Mouse (Mus musculus) heart, postnatal 10 days (tissue): ENCODE results near the gene Plekhg1. TPM values are rescaled to one million over a fixed set of nuclear protein-coding genes. Genes with fewer than 3 reads are reported as not detected.

Experiments
- DNase-seq, 2 experiments: peaks; one replicate each; pipeline ENCODE4 v3.0.0; 2021
- intact Hi-C: fragments of 180-260 bp; cut with DNase I; formaldehyde crosslinking; loops from one replicate; pipeline ENCODE4 v1.15.1; 2025
- total RNA-seq, 2 experiments: library from RNA; stranded (reverse); gene quantifications; 2 replicates each; pipeline ENCODE4 v1.2.3; 2021

Plekhg1 gene
- total RNA-seq, 2 experiments from 2014 or later, result 23.3 to 23.4 TPM

DNA sequence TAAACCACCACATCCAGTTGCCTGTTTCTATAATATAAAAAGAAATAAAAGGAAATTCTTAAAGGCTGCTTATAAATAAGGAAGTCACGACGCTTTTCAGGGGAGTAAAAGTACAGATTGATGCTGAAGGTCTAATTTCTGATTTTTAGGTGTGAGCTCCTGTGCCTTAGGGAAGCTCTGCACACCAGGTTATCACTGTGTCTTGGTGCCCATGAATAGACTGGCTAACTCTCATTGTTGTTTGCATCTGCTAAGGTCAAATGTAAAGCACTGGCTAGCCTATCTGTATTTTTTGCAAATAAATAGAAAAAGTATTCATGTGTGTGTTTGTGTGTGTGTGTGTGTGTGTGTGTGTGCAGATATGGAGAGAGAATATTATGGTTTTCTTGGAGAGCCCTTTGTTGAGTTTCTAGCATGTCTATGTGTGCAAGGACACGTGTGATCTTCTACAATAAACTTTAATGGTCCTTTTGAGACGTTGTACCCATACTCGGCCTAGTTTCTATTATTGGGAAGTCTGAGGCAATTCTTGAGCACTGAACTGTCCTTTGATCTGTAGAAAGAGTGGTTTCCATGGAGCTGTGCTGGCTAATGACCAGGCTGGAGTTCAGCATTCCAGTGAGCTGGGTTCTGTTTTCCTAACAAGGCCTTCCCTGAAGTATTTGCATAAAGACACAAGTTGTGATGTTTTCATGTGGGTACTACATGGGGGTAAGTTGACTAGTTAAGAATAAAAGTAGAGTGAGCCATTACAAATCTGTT lies 79.0 kb downstream of the Plekhg1 start:
- intact Hi-C loops, result no loop called here
- no peak for DNase-seq

DNA sequence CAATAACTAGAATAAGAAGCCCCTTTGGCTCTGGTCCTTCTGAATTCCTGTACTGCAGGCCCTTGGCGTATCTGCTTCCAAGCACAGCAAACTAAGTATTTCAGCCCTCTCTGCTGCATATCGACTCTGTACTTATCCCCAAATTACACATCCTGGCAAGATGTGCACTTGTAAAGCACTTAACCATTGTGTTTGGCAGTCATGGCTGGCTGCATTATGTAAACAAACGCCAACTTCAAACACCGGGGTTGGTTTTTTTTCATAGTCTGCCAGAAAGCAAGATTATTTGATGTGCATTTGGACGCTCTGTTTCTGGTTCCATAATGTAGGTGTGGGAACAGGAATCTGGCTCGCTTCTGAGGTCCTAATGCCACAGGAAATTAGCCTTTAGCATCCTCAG lies 83.7 kb downstream of the Plekhg1 start:
- no peak for DNase-seq
- intact Hi-C loops, result no loop called here

- no peak for DNase-seq
- intact Hi-C loops, result no loop called here
Measured at GRCm38 (mm10) chr10:3826043-3826442, 85.9 kb downstream of the Plekhg1 start.

GRCm38 (mm10) chr10:3827368-3827767 lies 87.2 kb downstream of the Plekhg1 start:
- intact Hi-C loops, result no loop called here
- no peak for DNase-seq

DNA sequence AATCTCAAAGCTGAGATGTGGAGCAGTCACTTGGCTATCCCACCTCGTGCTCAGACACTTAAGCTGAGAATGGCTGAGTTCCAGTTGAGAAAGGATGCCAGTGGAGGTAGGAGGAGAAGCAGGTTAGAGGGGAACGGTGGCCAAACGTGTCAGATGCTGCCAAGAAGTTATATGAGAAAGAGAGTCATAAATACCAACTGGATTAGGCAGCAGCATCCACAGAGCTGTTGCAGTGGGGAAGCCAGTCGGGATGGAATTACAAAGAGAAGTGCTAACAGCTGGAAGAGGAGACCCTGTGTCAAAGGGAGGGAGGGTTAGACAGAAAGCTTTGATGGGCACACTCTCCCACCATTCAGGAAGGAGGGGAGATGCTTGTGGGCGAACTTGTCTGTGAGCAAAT lies 89.3 kb downstream of the Plekhg1 start:
- intact Hi-C loops, result no loop called here
- no peak for DNase-seq

- intact Hi-C loops, result no loop called here
- DNase-seq, result no peak
Measured at GRCm38 (mm10) chr10:3830618-3831017, 90.5 kb downstream of the Plekhg1 start.

- DNase-seq, result peak; percentile 32 to 41
- intact Hi-C loops, result no loop called here
Measured at GRCm38 (mm10) chr10:3831597-3832351, 91.6 kb downstream of the Plekhg1 start.

DNA sequence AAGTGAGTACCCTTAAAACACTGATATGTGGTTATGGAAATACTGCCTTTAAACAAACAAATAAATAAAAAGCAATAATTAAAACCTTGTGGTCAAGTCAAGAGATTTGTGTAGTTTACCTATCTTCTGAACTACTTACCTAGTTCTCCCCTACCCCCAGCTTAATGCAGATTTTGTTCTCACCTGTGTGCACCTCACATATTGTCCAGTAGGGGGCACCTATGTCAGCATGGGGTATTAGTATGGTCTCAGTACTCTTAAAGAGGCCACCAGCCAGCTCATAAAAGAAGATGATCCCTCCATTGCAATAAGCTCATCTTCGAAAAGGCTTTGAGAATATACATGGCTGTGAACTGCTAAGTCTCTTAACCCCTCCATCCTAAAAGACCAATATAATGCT lies 93.9 kb downstream of the Plekhg1 start:
- no peak for DNase-seq
- intact Hi-C loops, result no loop called here

DNA sequence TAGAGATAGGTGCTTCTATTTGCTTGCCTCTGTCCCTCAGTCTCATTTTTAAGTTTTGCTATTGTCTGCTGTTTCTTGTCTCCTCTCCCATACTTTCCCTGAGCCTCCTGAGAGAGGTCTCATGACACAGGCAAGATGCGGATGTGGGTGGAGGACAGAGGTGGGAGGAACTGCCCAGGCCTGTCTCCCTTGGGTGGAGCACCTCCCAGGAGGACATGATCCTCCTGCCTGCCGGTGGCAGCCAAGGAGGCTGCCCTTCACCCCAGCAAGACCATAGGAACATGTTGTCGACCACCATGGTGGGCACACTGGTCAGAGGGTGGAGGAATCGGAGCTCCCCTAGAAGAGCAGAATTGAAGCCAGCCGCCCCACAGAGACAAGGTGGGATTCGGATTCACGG lies 94.5 kb downstream of the Plekhg1 start:
- intact Hi-C loops, result no loop called here
- no peak for DNase-seq

DNA sequence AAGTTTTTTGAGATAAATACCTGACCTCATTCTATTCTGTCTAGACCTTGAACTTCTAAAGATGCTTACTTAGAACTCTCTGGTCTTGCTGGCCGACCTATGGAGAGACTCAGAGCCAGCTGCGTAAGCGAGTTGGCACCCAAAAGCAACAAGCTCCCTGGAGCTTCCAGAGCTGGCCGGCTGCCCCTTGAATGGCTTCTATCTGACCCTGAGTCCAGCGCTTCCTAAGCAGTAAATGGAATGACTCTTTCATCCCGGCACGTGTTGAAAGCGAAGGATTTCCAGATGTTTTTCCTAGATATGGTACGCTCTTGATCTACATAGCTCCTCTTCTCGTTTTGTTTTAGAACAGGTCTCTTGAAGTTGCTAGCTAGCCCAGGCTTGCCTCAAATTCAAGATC lies 95.5 kb downstream of the Plekhg1 start:
- intact Hi-C loops, result no loop called here
- peak; percentile 66 to 76 for DNase-seq

DNA sequence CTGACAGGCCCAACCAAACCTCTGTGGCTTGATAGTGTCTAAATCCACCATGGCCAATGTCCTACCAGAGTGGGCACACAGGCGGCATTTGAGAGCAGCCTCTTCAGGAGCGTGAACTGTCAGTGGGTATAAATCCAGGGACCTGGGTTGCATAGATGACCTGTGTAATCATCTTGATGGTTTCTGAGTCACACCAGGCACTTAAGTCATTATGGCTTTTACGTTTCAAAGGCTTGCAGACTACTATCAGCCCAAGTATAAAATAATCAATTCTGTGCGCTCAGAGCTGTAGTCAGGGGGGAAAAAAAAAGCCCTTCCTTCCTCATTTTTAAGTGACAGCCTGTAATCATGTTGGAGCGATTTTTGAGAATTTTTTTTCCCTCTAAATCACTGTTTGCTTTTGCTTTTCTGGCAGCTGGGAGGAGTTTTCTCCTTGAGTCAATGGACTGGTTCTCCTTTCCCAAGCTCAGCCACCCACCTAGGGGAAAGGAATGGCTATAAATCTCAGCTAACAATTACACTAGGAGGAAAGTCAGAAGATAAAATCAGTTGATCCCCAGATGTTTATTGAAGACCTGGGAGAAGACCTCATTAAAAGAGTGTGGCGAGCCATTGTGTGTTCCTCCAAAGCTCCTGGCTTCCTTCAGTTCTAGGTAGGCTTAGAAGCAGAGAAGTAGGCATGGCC lies 99.7 kb downstream of the Plekhg1 start:
- DNase-seq, result no peak
- intact Hi-C loops, result no loop called here

- intact Hi-C loops, result no loop called here
- DNase-seq, result no peak
Measured at GRCm38 (mm10) chr10:3844430-3844829, 104.3 kb downstream of the Plekhg1 start.

- intact Hi-C loops, result no loop called here
- no peak for DNase-seq
Measured at GRCm38 (mm10) chr10:3847021-3847420, 106.9 kb downstream of the Plekhg1 start.

DNA sequence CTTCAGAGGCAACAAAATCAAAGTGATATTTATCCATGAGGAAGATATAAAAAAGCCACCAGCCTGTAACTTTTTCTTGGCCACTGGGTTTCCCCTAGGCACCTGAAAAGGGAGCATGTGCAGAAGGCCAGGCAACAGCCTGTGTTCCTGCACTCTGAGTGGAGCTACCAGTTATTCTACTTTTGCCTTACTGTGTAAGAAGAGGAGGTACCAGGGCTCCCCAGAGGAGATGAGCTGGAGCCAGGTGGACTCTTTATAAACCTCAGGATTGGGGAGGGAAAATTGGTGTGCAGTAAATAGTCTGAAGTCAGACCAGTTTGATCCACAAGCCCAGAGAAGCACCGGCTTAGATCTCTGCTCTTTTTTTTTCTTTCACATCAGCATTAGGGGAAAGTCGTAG lies 111.3 kb downstream of the Plekhg1 start:
- intact Hi-C loops, result no loop called here
- DNase-seq, result no peak

GRCm38 (mm10) chr10:3852733-3853132 lies 112.6 kb downstream of the Plekhg1 start:
- intact Hi-C loops, result no loop called here
- no peak for DNase-seq

GRCm38 (mm10) chr10:3857912-3858311 lies 117.7 kb downstream of the Plekhg1 start:
- intact Hi-C loops, result no loop called here

DNA sequence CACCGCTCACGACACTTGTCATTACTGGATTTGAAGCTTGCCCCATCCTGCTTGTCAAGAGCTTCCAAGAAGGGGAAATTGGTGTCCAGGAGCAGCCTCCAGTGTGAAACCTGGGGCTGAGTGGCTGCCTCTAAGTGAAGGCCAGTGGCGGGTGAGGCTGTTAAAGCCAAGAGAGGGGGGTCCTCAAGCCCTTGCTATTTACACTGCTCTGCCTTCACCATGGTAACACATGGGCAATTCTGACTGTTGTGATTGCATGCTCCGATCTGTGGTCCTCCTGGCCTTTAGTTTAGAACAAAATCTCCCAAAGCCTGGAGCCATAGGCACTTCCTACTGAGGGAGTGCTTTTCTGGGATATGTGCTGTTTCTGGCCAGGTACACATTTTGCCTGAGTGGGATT lies 118.3 kb downstream of the Plekhg1 start:
- no peak for DNase-seq
- intact Hi-C loops, result no loop called here

More at GRCm38 (mm10) chr10:3857912-3858311, 117.7 kb downstream of the Plekhg1 start:
- no peak for DNase-seq

DNA sequence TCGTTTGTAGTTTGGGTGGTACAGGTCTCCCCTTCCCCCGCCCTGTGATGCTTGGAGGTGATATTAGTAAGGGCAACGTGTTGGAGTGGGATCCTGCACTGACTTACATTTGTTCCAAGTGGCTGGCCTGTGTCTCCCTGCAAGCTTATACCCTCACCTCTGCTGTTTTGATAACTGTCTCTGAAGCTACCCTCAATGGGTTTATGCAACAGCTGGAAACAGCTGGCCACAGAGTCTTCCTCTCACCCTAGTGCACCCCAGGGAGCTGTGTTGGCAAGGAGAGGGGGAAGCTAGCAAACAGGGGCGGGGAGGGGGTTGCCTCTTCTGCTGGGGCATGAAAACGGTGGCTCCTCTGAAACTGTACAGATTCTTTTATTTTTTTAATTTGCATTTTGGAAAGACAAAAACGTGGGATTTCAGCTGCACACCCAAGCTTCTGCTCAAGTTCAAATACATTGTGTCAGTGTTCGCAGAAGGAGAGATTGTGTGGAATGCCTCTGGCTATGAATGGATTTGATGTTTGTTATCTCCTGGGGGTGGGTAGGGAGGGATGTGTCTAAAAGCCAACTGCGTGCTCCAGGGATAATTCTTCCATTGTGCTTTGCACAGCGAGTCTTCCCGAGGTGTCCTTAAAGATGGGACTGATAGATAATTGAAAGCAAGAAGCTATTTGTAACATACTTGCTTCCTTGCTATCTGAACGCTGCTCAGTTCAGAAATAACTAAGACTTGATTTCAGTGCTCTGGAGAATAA lies 119.0 kb downstream of the Plekhg1 start:
- peak in 1 of 2 experiments; percentile 32 for DNase-seq
- intact Hi-C loops, result no loop called here

GRCm38 (mm10) chr10:3863411-3864195 lies 123.4 kb downstream of the Plekhg1 start:
- no peak for DNase-seq
- intact Hi-C loops, result no loop called here

- intact Hi-C loops, result no loop called here
- no peak for DNase-seq
Measured at GRCm38 (mm10) chr10:3864196-3864540, 124.0 kb downstream of the Plekhg1 start.
